Comparison of ENCODE assay signal across 15 mouse cellular contexts in the genomic region with DNA sequence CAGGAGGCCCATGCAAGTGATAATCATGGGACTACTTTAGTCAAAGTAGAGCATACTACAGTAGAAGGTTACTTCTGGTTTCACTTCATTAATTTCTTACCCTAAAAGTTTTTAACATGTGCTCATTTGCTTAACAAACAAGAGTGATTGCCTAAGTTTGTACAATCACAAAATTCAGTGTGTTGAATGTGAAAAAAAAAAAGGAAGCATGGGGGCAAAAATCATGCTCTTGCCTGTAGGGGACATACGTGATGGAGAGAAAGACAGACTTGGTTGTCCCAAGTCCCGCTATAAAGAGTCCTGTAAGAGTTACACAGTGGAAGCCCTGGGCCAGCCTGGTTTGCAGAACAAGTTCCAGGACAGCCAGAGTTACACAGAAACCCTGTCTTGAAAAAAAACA.
"Had no signal": no experiment of that assay in that cellular context is flagged by ENCODE, and none has a peak within 500 bp of the region (broad histone marks: within the 10 kb centered on the region; RNA-seq: fewer than 3 reads in every experiment).

No protein-coding gene starts in this region.

- DNase-seq: kidney, adult 11 months; kidney, adult 9 months; kidney, postnatal 36 days; layer of hippocampus, adult 9-11 months; layer of hippocampus, postnatal 36 days; liver; lung, adult 2 months; lung, postnatal 36 days; thymus, adult 18-20 months; thymus, postnatal 14 days had no signal

- H3K36me3 ChIP-seq: limb, embryonic 12.5 days; midbrain, embryonic 13.5 days; neural tube, embryonic 12.5 days had no signal

- H3K9me3 ChIP-seq: midbrain, embryonic 13.5 days; neural tube, embryonic 12.5 days had no signal

- H3K27me3 ChIP-seq: limb, embryonic 12.5 days; midbrain, embryonic 13.5 days; neural tube, embryonic 12.5 days had no signal

- H3K9ac ChIP-seq: limb, embryonic 12.5 days; liver, embryonic 14.5 days; midbrain, embryonic 13.5 days; neural tube, embryonic 12.5 days had no signal

- H3K4me2 ChIP-seq: limb, embryonic 12.5 days; midbrain, embryonic 13.5 days; neural tube, embryonic 12.5 days had no signal

- H3K27ac ChIP-seq: kidney, postnatal 0 days; limb, embryonic 12.5 days; liver, embryonic 14.5 days; midbrain, embryonic 13.5 days; neural tube, embryonic 12.5 days had no signal

- H3K4me3 ChIP-seq: limb, embryonic 12.5 days; midbrain, embryonic 13.5 days; neural tube, embryonic 12.5 days had no signal

- H3K4me1 ChIP-seq: limb, embryonic 12.5 days; midbrain, embryonic 13.5 days; neural tube, embryonic 12.5 days had no signal
